Mouse (Mus musculus) embryonic fibroblast, embryonic 13.5 days (primary cell): ENCODE results near the gene Unc119b.

Experiments
- CTCF ChIP-seq: IDR thresholded peaks from 2 replicates; pipeline ENCODE4 v1.5.1; 2011; ENCODE audit warnings: mild to moderate bottlenecking, control low read depth, low read length, moderate library complexity, borderline replicate concordance; ENCODE audit not compliant: insufficient read depth
- POLR2A ChIP-seq: IDR thresholded peaks from 2 replicates; pipeline ENCODE4 v1.6.1; 2011; ENCODE audit warnings: low read depth, mild to moderate bottlenecking, control low read depth, low read length, moderate library complexity

DNA sequence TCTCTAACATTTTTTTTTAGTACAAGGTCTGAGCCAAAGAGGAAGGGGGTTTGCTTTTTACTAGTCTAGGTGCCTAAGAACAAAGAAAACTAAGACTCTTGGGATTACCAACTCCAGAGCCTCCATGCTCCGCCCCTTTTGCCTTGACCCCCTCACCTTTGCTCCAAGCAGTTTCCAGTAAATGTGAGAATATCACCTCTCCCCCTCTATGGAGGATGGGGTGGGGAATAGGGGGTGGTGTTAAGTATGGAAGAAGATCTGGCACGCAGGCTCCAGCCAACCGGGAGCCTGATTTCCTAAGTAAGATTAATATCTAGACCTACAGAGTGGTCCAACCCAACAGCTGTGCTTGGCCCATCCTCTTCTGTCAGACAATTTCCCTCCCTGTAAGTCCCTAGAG is 6.0 kb upstream of the Unc119b start:
- no peak for TF ChIP-seq CTCF
- no peak for TF ChIP-seq POLR2A
